Mouse (Mus musculus): ENCODE measurements at regions not wholly inside any gene's neighbourhood (a gene's known extent, or its start where the extent isn't known, plus 50 kb on each side); places are given as distances from the start of the nearest gene placed in this dataset.

DNA sequence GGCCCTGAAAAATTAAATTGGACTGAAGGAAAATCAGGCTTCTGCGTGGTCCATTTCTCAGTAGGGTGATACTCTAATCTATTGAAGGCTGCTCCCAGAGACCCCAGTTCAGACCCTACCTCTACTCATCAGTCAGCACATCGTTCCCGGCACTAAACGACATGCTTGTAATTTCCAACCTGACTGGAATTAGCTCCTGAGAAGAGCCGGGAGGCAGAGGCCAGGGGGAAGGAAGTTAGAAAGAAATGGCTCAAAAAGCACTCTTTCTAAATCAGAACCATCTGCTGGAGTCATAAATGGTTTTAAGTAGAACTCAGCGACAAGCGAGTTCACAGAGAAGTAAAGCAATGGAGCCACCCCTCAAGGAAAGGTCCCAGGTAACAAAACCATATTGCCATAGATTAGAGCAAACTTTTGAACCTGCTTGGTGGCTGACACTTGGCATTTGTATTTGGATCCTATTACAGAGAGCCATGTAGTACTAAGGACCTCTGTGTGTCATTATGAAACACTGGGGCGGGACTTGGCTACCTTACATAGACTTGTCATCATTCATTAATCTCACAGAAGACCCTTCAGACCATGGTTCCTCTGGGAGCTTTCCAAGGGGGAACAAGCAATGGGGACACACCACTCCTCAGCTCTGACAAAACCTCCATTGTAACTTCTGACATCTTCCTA lies 189.3 kb upstream of the BC052040 start:
- no peak for TF ChIP-seq CTCF (conservative IDR thresholded peaks at IDR 0.05; ENCODE audit: low read length)
- TF ChIP-seq NANOG (IDR thresholded peaks at IDR 0.05; ENCODE audit: borderline replicate concordance, low read length), result no peak
- TF ChIP-seq POU5F1 (IDR thresholded peaks at IDR 0.05; ENCODE audit: borderline replicate concordance, low read length), result no peak
- Histone ChIP-seq H3K4me3 (replicated peaks; ENCODE audit: low read length) (no peak overlapping the region), H3K9me3 (ENCODE audit: low read length) (no peaks in the 10 kb centered on the region), H3K36me3 (ENCODE audit: insufficient read depth, low read length) (no peaks in the 10 kb centered on the region), H3K4me1 (replicated peaks; ENCODE audit: low read depth, low read length) (no peaks in the 10 kb centered on the region), H3K27me3 (ENCODE audit: insufficient read depth, low read length) (no peaks in the 10 kb centered on the region)

DNA sequence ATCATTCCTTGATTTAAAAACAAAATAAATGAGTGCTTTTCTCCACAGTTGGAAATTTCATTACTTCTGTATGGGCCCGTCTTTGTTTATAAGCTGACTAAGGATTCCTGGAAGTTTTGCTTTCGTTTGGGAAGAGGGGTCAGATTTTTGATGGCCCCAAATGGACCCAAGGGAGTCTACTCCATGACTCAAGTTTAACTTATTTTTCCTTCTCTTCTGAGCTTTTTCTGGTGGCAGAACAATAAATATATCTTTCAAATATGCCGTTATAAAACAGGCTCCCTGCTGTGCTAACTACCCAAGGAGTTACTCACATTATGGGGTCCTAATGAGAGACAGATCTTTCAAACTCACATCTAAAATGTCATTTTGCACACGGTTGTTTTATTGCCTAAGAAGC lies 187.4 kb upstream of the BC052040 start:
- TF ChIP-seq POU5F1 (IDR thresholded peaks at IDR 0.05; ENCODE audit: borderline replicate concordance, low read length), result no peak
- TF ChIP-seq CTCF (conservative IDR thresholded peaks at IDR 0.05; ENCODE audit: low read length), result no peak
- TF ChIP-seq NANOG (IDR thresholded peaks at IDR 0.05; ENCODE audit: borderline replicate concordance, low read length), result no peak
- H3K27me3 ChIP-seq (ENCODE audit: insufficient read depth, low read length), result no peaks in the 10 kb centered on the region
- H3K4me1 ChIP-seq (replicated peaks; ENCODE audit: low read depth, low read length), result no peaks in the 10 kb centered on the region
- H3K4me3 ChIP-seq (replicated peaks; ENCODE audit: low read length), result no peak overlapping the region
- H3K9me3 ChIP-seq (ENCODE audit: low read length), result no peaks in the 10 kb centered on the region
- no peaks in the 10 kb centered on the region for H3K36me3 ChIP-seq (ENCODE audit: insufficient read depth, low read length)

- no peaks in the 10 kb centered on the region for H3K4me1 ChIP-seq (replicated peaks; ENCODE audit: low read depth, low read length)
- no peak overlapping the region for H3K4me3 ChIP-seq (replicated peaks; ENCODE audit: low read length)
- H3K36me3 ChIP-seq (ENCODE audit: insufficient read depth, low read length), result no peaks in the 10 kb centered on the region
- H3K27me3 ChIP-seq (ENCODE audit: insufficient read depth, low read length), result no peaks in the 10 kb centered on the region
- no peaks in the 10 kb centered on the region for H3K9me3 ChIP-seq (ENCODE audit: low read length)
- no peak for TF ChIP-seq POU5F1 (IDR thresholded peaks at IDR 0.05; ENCODE audit: borderline replicate concordance, low read length)
- no peak for TF ChIP-seq CTCF (conservative IDR thresholded peaks at IDR 0.05; ENCODE audit: low read length)
- TF ChIP-seq NANOG (IDR thresholded peaks at IDR 0.05; ENCODE audit: borderline replicate concordance, low read length), result no peak
Observed at GRCm38 (mm10) chr2:115398550-115398949, 183.0 kb upstream of the BC052040 start.

DNA sequence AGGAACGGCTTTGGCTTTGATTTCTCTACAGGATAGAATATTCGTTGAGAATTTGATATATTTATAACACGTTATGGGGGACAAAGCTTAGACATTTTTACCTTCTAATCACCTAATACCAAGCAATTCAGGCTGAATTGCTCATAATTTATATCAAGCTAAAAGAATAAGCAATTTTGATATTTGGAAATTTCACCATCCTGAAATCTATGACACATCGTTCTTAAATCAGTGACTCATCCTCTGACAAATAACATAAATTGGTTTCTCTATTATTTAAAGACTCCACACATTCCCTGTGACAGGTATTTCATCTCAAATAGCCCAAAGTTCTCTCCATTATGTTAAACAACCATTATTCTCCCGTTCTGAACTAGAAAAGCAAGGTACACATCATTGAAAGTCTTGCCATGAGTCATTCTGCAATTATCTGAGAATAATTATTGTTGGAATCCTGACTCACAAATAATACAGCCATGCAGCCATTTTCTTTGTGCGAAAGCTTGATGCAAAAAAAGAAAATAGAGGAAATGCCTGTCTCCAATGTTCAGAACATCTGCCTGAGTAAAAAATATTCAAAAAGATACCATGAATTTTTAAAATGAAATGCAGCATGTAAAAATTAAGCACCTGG lies 182.3 kb upstream of the BC052040 start:
- Histone ChIP-seq H3K9me3 (ENCODE audit: low read length) (no peaks in the 10 kb centered on the region), H3K4me1 (replicated peaks; ENCODE audit: low read depth, low read length) (no peaks in the 10 kb centered on the region), H3K36me3 (ENCODE audit: insufficient read depth, low read length) (no peaks in the 10 kb centered on the region), H3K4me3 (replicated peaks; ENCODE audit: low read length) (no peak overlapping the region), H3K27me3 (ENCODE audit: insufficient read depth, low read length) (no peaks in the 10 kb centered on the region)
- TF ChIP-seq POU5F1 (IDR thresholded peaks at IDR 0.05; ENCODE audit: borderline replicate concordance, low read length) (no peak), NANOG (IDR thresholded peaks at IDR 0.05; ENCODE audit: borderline replicate concordance, low read length) (no peak), CTCF (conservative IDR thresholded peaks at IDR 0.05; ENCODE audit: low read length) (no peak)

- no peaks in the 10 kb centered on the region for H3K36me3 ChIP-seq (ENCODE audit: insufficient read depth, low read length)
- no peaks in the 10 kb centered on the region for H3K9me3 ChIP-seq (ENCODE audit: low read length)
- H3K4me3 ChIP-seq (replicated peaks; ENCODE audit: low read length), result no peak overlapping the region
- H3K27me3 ChIP-seq (ENCODE audit: insufficient read depth, low read length), result no peaks in the 10 kb centered on the region
- H3K4me1 ChIP-seq (replicated peaks; ENCODE audit: low read depth, low read length), result no peaks in the 10 kb centered on the region
- TF ChIP-seq POU5F1 (IDR thresholded peaks at IDR 0.05; ENCODE audit: borderline replicate concordance, low read length), result no peak
- TF ChIP-seq CTCF (conservative IDR thresholded peaks at IDR 0.05; ENCODE audit: low read length), result no peak
- no peak for TF ChIP-seq NANOG (IDR thresholded peaks at IDR 0.05; ENCODE audit: borderline replicate concordance, low read length)
Observed at GRCm38 (mm10) chr2:115399987-115400550, 181.4 kb upstream of the BC052040 start.

DNA sequence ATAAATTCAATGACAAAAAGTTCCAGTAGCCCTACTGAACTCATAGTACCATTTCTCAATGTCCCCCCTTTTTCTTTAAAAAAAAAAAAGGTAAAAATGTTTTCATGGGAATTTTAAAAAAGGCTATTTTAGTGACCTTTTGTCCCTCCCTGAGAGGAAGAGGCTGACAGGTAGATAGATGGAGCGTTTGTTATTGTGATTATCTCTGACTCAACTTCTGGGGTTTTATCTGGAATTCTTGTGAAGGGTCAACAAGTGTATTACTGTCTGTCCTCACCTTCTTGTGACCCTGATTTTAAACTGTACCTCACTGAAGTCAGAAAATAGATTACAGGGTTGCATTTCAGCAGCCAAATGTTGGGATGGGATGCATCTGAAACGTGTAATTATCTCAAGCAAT lies 179.3 kb upstream of the BC052040 start:
- H3K4me1 ChIP-seq (replicated peaks; ENCODE audit: low read depth, low read length), result no peaks in the 10 kb centered on the region
- H3K9me3 ChIP-seq (ENCODE audit: low read length), result no peaks in the 10 kb centered on the region
- H3K36me3 ChIP-seq (ENCODE audit: insufficient read depth, low read length), result no peaks in the 10 kb centered on the region
- TF ChIP-seq NANOG (IDR thresholded peaks at IDR 0.05; ENCODE audit: borderline replicate concordance, low read length), result no peak
- no peak for TF ChIP-seq POU5F1 (IDR thresholded peaks at IDR 0.05; ENCODE audit: borderline replicate concordance, low read length)
- no peak for TF ChIP-seq CTCF (conservative IDR thresholded peaks at IDR 0.05; ENCODE audit: low read length)
- no peaks in the 10 kb centered on the region for H3K27me3 ChIP-seq (ENCODE audit: insufficient read depth, low read length)
- no peak overlapping the region for H3K4me3 ChIP-seq (replicated peaks; ENCODE audit: low read length)

DNA sequence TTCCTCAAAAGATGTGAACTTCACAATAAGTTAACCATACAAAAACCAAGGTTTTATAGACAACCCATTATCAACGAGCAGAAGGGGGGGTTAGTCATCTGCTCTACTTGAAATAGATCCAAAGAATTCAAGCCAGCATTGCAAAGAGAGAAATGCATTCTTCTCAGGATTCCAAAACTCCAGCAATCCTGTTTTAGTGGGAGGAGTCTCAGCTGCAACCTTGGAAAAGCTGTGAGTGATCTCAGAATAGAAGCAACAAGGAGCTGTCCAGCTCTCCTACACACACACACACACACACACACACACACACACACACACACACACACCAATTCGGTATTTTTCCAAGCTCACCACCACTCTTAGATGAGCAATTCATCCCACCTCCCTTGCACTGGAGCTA lies 149.0 kb upstream of the BC052040 start:
- H3K27me3 ChIP-seq (ENCODE audit: insufficient read depth, low read length), result no peaks in the 10 kb centered on the region
- H3K9me3 ChIP-seq (ENCODE audit: low read length), result no peaks in the 10 kb centered on the region
- H3K36me3 ChIP-seq (ENCODE audit: insufficient read depth, low read length), result no peaks in the 10 kb centered on the region
- no peaks in the 10 kb centered on the region for H3K4me1 ChIP-seq (replicated peaks; ENCODE audit: low read depth, low read length)
- H3K4me3 ChIP-seq (replicated peaks; ENCODE audit: low read length), result no peak overlapping the region
- no peak for TF ChIP-seq POU5F1 (IDR thresholded peaks at IDR 0.05; ENCODE audit: borderline replicate concordance, low read length)
- TF ChIP-seq NANOG (IDR thresholded peaks at IDR 0.05; ENCODE audit: borderline replicate concordance, low read length), result no peak
- no peak for TF ChIP-seq CTCF (conservative IDR thresholded peaks at IDR 0.05; ENCODE audit: low read length)

- Histone ChIP-seq H3K4me1 (replicated peaks; ENCODE audit: low read depth, low read length) (no peaks in the 10 kb centered on the region), H3K36me3 (ENCODE audit: insufficient read depth, low read length) (no peaks in the 10 kb centered on the region), H3K27me3 (ENCODE audit: insufficient read depth, low read length) (no peaks in the 10 kb centered on the region), H3K9me3 (ENCODE audit: low read length) (no peaks in the 10 kb centered on the region), H3K4me3 (replicated peaks; ENCODE audit: low read length) (no peak overlapping the region)
- TF ChIP-seq POU5F1 (IDR thresholded peaks at IDR 0.05; ENCODE audit: borderline replicate concordance, low read length), result no peak
- no peak for TF ChIP-seq NANOG (IDR thresholded peaks at IDR 0.05; ENCODE audit: borderline replicate concordance, low read length)
- TF ChIP-seq CTCF (conservative IDR thresholded peaks at IDR 0.05; ENCODE audit: low read length), result no peak
Observed at GRCm38 (mm10) chr2:115441100-115441499, 140.4 kb upstream of the BC052040 start.
